ENCODE assay signal across 10 mouse cellular contexts in genomic region chr7:143460217-143460834, GRCm38 (mm10). TPM values are rescaled to one million over a fixed set of nuclear protein-coding genes. Genes with fewer than 3 reads are reported as not detected.
A peak's percentile ranks its signal among the peaks of the same experiment; 100 is the strongest.
DNase-seq lines count a peak whose midpoint lies in the region; ATAC-seq and TF ChIP-seq lines count a peak whose summit lies in the region.
"Had no signal": no experiment of that assay in that cellular context is flagged by ENCODE, and none has a peak within 500 bp of the region (broad histone marks: within the 10 kb centered on the region; RNA-seq: fewer than 3 reads in every experiment).

No protein-coding gene starts in this region.

- no peak for TF ChIP-seq POLR2A in ES-Bruce4 (IDR thresholded peaks at IDR 0.05; ENCODE audit: insufficient read depth, low read length)

- no peaks in the 10 kb centered on the region for H3K9me3 ChIP-seq in ES-Bruce4 (replicated peaks; ENCODE audit: control insufficient read depth, insufficient read depth, low read length, poor library complexity, severe bottlenecking)
- peaks cover 4% of the 10 kb centered on the region; the same call in 1 of the 2 replicates for H3K9me3 ChIP-seq in heart, embryonic 14.5 days (ENCODE audit: control insufficient read depth, low read length)
- peaks cover 33% of the 10 kb centered on the region for H3K9me3 ChIP-seq in liver, embryonic 13.5 days (replicated peaks)

- no peak for TF ChIP-seq EP300 in ES-Bruce4 (IDR thresholded peaks at IDR 0.05; ENCODE audit: insufficient read depth, low read depth, low read length)

- peak overlapping the region; percentile 77 for H3K4me2 ChIP-seq in heart, embryonic 14.5 days (ENCODE audit: low read length)
- peak overlapping the region; percentile 64 for H3K4me2 ChIP-seq in liver, embryonic 13.5 days

- H3K4me3 ChIP-seq in ES-Bruce4 (ENCODE audit: low read depth, low read length) = peak overlapping the region; percentile 53
- H3K4me3 ChIP-seq in heart, embryonic 14.5 days (ENCODE audit: control insufficient read depth in 1 of 2, insufficient read depth in 1 of 2, low read depth in 1 of 2, low read length in 2 of 2) = peak overlapping the region; percentile 65 to 68
- peak overlapping the region; percentile 54 for H3K4me3 ChIP-seq in liver, embryonic 13.5 days (replicated peaks)

- peak; percentile 26 for DNase-seq in gastrocnemius, postnatal 14 days
- DNase-seq in gastrocnemius, postnatal 10 days = no peak
- DNase-seq in liver, embryonic 13.5 days = no peak
- no peak for DNase-seq in layer of hippocampus, postnatal 25 days (ENCODE audit: extremely low spot score in 1 of 2, low spot score in 1 of 2)
- no peak for DNase-seq in layer of hippocampus, adult 8-10 months (ENCODE audit: low spot score in 2 of 2)
- DNase-seq in urinary bladder, postnatal 10 days (ENCODE audit: low spot score) = no peak

- intact Hi-C loops in gastrocnemius, postnatal 14 days (cut with DNase I; ENCODE audit: low total_unique reads) = no loop called here

- WGBS in heart, embryonic 14.5 days = 30% methylated on average over 58 of the region's 60 CpGs
- WGBS in liver, embryonic 13.5 days (ENCODE audit: insufficient replicate concordance) = 34% methylated on average over 60 of the region's 60 CpGs

- H3K27me3 ChIP-seq in ES-Bruce4 (ENCODE audit: control insufficient read depth, insufficient read depth, low read length, poor library complexity, severe bottlenecking) = peaks cover 18% of the 10 kb centered on the region
- H3K27me3 ChIP-seq in heart, embryonic 14.5 days (ENCODE audit: control insufficient read depth, insufficient read depth, low read length) = no peaks in the 10 kb centered on the region
- H3K27me3 ChIP-seq in liver, embryonic 13.5 days = peaks cover 90% of the 10 kb centered on the region

- no peak overlapping the region for H3K27ac ChIP-seq in ES-Bruce4 (ENCODE audit: insufficient read depth, low read length)
- H3K27ac ChIP-seq in heart, embryonic 14.5 days (replicated peaks in 1 of 2; ENCODE audit: control insufficient read depth in 1 of 2, insufficient read depth in 1 of 2, low read depth in 2 of 2, low read length in 2 of 2) = peak overlapping the region; percentile 8 to 72; a peak in 3 of 4 replicates
- no peak overlapping the region; the same call in 1 of the 2 replicates for H3K27ac ChIP-seq in liver, embryonic 13.5 days

- no peaks in the 10 kb centered on the region for H3K36me3 ChIP-seq in ES-Bruce4 (ENCODE audit: control insufficient read depth, insufficient read depth, low read length, poor library complexity, severe bottlenecking)
- H3K36me3 ChIP-seq in heart, embryonic 14.5 days (ENCODE audit: control insufficient read depth, insufficient read depth, low read length) = no peaks in the 10 kb centered on the region
- H3K36me3 ChIP-seq in liver, embryonic 13.5 days = peaks cover 5% of the 10 kb centered on the region; the same call in 1 of the 2 replicates

- H3K9ac ChIP-seq in ES-Bruce4 (ENCODE audit: low read depth, poor library complexity, severe bottlenecking) = peak overlapping the region; percentile 31; the same call in 1 of the 2 replicates
- H3K9ac ChIP-seq in heart, embryonic 14.5 days (ENCODE audit: low read length) = peak overlapping the region; percentile 79
- peak overlapping the region; percentile 58 for H3K9ac ChIP-seq in liver, embryonic 13.5 days

- TF ChIP-seq CTCF in ES-Bruce4 (IDR thresholded peaks at IDR 0.05; ENCODE audit: low read depth, low read length) = no peak

- no peak for ATAC-seq in heart, embryonic 14.5 days (ENCODE audit: insufficient number of reproducible peaks, insufficient read depth, low FRiP score, low read depth)
- ATAC-seq in liver, embryonic 13.5 days (ENCODE audit: low read depth) = no peak

- H3K4me1 ChIP-seq in ES-Bruce4 (ENCODE audit: control insufficient read depth, insufficient read depth, low read length) = peaks cover 3% of the 10 kb centered on the region
- peaks cover 11 to 26% of the 10 kb centered on the region in 2 experiments; a peak in 3 of 4 replicates for H3K4me1 ChIP-seq in heart, embryonic 14.5 days (ENCODE audit: control insufficient read depth in 2 of 2, insufficient read depth in 2 of 2, low read length in 2 of 2)
- H3K4me1 ChIP-seq in liver, embryonic 13.5 days (replicated peaks) = peaks cover 39% of the 10 kb centered on the region

RNA-seq across cellular contexts. Expression of gene Cdkn1c, which starts 0.5 kb away (rescaled TPM):
- 100 to 1,000 TPM; 565 to 617 TPM for total RNA-seq in gastrocnemius, postnatal 14 days (2021)
- total RNA-seq in gastrocnemius, postnatal 10 days (2021) = 100 to 1,000 TPM; 954 to 996 TPM
- polyA plus RNA-seq in ES-Bruce4 (2011; ENCODE audit: insufficient read depth, insufficient read length, low read depth, missing spikeins) = 23.4 and 24.2 TPM in 2 replicates
- 614 and 794 TPM in 2 replicates for polyA plus RNA-seq in heart, embryonic 14.5 days (2014; fragmentation: Nextera tagmentation; extraction: Ambion mirVana)
- polyA plus RNA-seq in liver, embryonic 13.5 days (2015; fragmentation: Nextera tagmentation; extraction: Ambion mirVana) = 178 and 199 TPM in 2 replicates
- total RNA-seq in layer of hippocampus, postnatal 25 days (2021) = 1 to 10 TPM; 6.8 to 8.7 TPM
- 1 to 10 TPM; 4.4 to 9.9 (median 7.0) TPM for total RNA-seq in layer of hippocampus, adult 8-10 months (2022)

RNA-seq across cellular contexts. Expression of gene Slc22a18, which starts 13.2 kb away (rescaled TPM):
- total RNA-seq in gastrocnemius, postnatal 14 days (2021) = under 1 TPM; 0.31 to 0.35 TPM
- under 1 TPM; 0.35 to 0.54 TPM for total RNA-seq in gastrocnemius, postnatal 10 days (2021)
- 4.5 and 5.0 TPM in 2 replicates for polyA plus RNA-seq in ES-Bruce4 (2011; ENCODE audit: insufficient read depth, insufficient read length, low read depth, missing spikeins)
- polyA plus RNA-seq in heart, embryonic 14.5 days (2014; fragmentation: Nextera tagmentation; extraction: Ambion mirVana) = 0.54 and 1.1 TPM in 2 replicates
- polyA plus RNA-seq in liver, embryonic 13.5 days (2015; fragmentation: Nextera tagmentation; extraction: Ambion mirVana) = 6.2 and 6.7 TPM in 2 replicates
- total RNA-seq in layer of hippocampus, postnatal 25 days (2021) = under 1 TPM in 1 of 2 experiments, not detected in 1; 0.20 TPM
- 1 to 10 TPM in 2 of 4 experiments, under 1 TPM in 1, not detected in 1; 0.66 to 1.4 (median 1.4) TPM for total RNA-seq in layer of hippocampus, adult 8-10 months (2022)
- total RNA-seq: neutrophil, adult 5-6 weeks had no signal
- polyA plus RNA-seq: C2C12 had no signal

RNA-seq across cellular contexts. Expression of gene Phlda2, which starts 42.6 kb away (rescaled TPM):
- total RNA-seq in gastrocnemius, postnatal 14 days (2021) = not detected
- not detected for total RNA-seq in gastrocnemius, postnatal 10 days (2021)
- 43.1 and 44.9 TPM in 2 replicates for polyA plus RNA-seq in ES-Bruce4 (2011; ENCODE audit: insufficient read depth, insufficient read length, low read depth, missing spikeins)
- 0.46 and 0.63 TPM in 2 replicates for polyA plus RNA-seq in heart, embryonic 14.5 days (2014; fragmentation: Nextera tagmentation; extraction: Ambion mirVana)
- polyA plus RNA-seq in liver, embryonic 13.5 days (2015; fragmentation: Nextera tagmentation; extraction: Ambion mirVana) = 23.6 and 25.4 TPM in 2 replicates
- total RNA-seq in layer of hippocampus, postnatal 25 days (2021) = not detected
- under 1 TPM in 1 of 4 experiments, not detected in 3; 0.66 TPM for total RNA-seq in layer of hippocampus, adult 8-10 months (2022)
- total RNA-seq: neutrophil, adult 5-6 weeks had no signal

Comparison
In these comparisons a context has a peak if more than half of its experiments do, and no peak if none do; other contexts are left out.
1. H3K27ac ChIP-seq: peak in heart, embryonic 14.5 days (2 of 2); none in ES-Bruce4 (single experiment) and liver, embryonic 13.5 days (single experiment).
2. RNA of gene Cdkn1c, which starts 0.5 kb away (total RNA-seq): 954 to 996 TPM in gastrocnemius, postnatal 10 days and 565 to 617 TPM in gastrocnemius, postnatal 14 days; 4.4 to 9.9 TPM in layer of hippocampus, adult 8-10 months and 6.8 to 8.7 TPM in layer of hippocampus, postnatal 25 days; every median in the first group is over 10 times any median in the second.
3. Peak in every context shown above with its lines, with median percentiles within 50 percentile points of each other: H3K4me3 ChIP-seq and H3K9ac ChIP-seq.